Mouse (Mus musculus): ENCODE data around the gene Fus.
"Not testable (repeated sequence)": the region's sequence is repeated elsewhere in the genome, so short reads cannot be mapped to it uniquely, and the experiment has no call there.

Gene Fus

DNA sequence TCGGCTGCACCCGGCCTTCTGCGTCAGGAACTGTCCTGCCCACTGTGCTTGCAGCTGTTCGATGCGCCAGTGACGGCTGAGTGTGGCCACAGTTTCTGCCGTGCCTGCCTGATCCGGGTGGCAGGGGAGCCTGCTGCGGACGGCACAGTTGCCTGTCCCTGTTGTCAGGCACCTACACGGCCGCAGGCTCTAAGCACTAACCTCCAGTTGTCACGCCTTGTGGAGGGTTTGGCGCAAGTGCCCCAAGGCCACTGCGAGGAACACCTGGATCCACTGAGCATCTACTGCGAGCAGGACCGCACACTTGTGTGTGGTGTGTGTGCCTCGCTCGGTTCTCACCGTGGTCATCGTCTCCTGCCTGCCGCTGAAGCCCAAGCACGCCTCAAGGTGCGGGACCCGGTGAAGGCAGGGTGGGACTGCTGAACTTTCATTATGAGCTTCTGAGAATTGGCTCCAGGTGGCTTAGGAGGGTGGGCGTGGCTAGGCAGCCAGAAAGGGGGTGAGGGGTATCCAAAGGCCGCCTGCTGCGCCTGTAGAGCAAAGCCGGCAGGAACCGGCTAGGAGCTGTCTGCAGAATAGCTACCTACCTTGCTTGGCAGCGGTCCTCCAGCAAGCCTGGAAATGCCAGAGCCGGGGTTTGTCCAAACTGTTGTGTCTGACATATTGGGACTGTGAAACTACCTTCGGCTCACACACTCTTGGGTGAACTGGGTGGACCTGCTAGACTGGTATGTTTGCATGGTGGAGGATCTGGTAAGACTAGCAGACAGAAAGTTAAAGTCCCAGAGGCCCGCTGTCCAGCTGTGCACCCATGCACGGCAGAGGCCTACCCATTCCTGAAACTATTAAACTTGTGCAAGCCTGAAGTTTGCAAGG, 37.5 kb downstream of the Fus start:
- no peak for DNase-seq (ENCODE audit: low spot score)

DNA sequence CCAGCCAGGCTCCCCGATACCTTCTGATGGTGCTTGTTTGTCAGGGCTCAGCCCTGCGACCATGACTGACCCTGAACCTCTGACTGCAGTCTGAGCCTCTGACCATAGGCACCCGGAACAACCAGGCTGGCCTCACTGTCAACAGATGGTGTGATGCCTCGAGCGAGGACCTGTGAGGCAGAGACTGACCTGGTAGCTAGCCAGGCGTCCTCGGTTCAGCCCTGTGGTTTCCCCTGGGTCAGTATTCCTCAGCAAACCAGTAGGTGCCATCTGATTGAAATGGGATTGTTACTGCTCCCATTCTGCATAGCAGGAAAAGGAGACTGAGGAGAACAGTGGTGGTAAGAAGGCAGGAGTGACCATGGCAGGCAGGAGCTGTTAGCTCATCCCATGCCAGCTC, 38.9 kb downstream of the Fus start:
- DNase-seq (ENCODE audit: low spot score): no peak

DNA sequence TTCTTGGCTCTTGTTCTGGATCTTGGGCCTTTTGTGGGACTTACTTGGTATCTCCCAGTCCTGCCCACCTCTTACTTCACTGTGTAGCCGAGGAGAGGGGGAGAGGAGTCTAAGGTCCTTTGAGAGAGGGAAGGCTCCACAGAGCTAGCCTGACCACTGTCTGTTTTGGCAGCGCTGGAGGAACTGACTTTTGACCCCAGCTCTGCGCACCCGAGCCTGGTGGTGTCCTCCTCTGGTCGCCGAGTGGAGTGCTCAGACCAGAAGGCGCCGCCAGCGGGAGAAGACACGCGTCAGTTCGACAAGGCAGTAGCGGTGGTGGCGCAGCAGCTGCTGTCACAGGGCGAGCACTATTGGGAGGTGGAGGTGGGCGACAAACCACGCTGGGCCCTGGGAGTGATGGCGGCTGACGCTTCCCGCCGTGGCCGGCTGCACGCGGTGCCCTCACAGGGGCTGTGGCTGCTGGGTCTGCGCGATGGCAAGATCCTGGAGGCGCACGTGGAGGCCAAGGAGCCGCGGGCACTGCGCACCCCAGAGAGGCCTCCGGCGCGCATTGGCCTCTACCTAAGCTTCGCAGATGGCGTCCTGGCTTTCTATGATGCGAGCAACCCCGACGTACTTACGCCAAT, 42.6 kb downstream of the Fus start:
- no peak for DNase-seq (ENCODE audit: low spot score)

DNA sequence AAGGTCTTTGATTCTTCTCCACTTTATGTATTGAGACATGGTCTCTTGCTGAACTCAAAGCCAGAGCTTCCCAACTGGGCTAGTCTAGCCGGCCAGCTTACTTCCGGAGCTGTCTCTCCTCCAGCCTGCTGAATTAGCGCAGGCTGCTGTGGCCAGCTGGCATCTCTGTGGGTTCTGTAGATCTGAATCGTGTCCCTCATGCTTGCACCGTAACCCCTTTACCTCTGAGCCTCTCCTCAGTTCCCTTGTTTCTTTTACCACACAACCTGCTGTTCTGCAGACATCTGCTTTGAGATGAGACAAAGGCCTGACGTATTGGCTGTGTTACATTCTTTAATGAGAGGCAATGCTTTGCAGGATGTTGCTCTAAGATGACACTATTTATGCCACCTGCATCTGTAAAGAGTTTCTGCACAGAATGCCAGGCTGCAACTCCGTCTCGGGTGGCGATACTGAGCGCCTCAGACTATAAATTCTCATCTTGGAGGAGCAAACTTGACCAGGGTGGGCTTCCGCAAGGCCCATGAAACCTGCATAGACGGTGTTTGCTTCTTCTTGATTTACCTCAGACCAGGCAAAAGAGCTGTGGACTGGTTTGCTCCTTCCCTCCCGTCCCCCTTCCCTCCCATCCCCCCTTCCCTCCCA, 45.0 kb downstream of the Fus start:
- DNase-seq (ENCODE audit: low spot score): no peak

DNA sequence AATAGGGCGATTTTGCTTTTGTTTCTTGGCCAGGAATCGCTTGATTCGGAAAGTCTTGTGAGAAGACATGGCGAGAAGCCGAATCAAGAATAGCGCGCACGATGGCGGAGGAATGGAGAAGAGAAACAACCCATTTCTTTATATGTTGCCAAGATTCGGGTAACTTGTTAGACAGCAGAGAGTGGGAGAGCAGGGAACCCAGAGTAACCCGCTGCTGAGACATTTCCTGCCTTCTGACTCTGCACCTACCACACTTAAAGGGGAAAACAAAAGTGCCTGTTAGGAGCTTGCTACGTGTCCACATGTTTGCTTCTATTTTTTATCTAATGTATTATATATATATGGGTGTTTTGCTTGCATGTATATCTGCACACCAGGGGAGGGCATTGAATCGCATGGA, 45.9 kb downstream of the Fus start:
- no peak for DNase-seq (ENCODE audit: low spot score)

DNA sequence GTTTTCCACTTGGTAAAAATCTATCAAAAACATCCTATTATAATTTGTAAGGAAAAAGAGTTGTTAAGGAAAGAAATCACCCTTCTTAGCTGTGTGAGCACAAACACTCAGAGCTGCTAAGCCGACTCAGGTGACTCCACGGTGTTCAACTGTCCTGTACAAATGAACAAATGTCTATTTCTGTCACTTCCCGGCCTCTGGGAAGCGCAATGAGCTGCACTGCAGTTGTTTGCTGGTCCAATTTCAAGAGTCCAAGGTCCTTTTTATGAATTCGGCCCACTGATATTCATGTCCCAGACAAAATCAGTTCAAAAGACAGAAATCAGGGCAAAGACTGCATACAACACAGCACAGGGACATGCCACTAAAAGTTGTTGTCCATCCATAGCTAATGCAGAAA, 48.9 kb downstream of the Fus start:
- not testable (repeated sequence) for DNase-seq (ENCODE audit: low spot score)

DNA sequence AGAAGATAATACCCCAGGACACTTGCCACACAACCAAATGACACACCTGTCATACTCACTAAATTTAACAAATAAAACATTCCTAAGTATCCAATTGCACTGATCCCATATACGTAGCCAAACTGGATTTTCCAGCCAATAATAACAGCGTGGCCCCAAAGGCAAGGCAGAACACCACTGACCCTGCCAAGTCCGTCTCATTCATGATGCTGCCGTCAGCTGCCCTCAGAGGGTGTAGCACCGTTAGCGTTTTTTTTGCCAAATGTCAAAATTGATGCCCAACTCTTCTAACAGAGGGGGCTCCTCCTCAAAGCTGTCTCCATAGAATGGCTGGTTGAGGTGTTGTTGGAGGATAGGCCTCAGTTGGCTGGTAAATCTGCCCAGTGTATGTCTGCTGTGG, 49.4 kb downstream of the Fus start:
- DNase-seq (ENCODE audit: low spot score): no peak

DNA sequence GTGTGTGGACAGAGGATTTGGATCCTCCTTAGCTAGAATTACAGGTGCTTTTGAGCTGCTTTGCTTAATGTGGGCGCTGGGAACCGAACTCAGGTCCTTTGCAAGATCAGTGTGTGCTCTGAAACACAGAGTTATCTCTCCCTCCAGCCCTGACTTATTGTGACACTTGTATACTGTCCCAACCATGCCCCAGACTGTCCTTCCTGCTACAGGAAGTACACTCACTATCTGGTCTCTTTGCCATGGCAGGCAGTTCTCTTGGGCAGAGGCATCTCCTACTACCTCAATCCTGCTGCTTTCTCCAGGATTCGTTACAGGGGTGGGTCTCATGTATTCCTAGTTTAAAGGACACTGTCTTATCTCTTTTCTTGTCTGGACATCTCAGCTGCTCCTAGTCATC, 51.0 kb downstream of the Fus start:
- no peak for DNase-seq (ENCODE audit: low spot score)

DNA sequence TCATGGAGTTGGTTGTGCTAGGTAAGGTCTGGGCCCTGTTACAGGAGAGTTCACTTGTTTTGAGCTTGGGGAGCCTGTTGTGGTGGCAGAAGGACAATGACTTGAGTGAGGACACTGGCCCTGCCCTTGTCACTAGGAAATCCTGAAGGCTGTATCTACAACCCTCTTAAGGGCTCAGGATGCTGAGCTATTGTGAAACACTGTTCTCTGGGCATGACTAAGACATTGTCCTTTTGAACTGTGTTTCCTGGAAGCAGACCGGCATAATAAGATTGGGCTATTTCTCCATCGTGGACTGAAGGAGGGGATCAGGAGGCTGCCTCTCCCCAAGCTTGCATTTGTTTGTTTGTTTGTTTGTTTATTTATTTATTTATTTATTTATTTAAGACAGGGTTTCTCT, 51.9 kb downstream of the Fus start:
- no peak for DNase-seq (ENCODE audit: low spot score)

DNA sequence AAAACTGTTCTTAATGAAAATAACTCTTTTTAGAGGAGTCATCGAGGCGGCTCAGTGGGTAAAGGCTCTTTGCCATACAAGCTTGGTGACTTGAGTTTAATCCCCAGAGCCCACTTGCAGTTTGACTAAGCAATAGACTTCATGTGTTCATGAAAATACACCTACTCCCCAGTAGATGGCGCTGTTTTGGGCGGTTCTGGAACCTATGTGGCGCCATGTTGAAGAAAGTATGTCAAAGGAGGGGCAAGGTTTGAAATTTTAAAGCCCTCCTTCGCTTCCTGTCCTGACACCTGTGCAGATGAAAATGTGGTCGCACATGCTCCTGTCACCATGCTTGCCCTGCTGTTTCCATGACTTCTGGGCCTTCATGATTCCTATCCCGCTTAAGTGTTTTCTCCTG, 55.7 kb downstream of the Fus start:
- no peak for DNase-seq (ENCODE audit: low spot score)

DNA sequence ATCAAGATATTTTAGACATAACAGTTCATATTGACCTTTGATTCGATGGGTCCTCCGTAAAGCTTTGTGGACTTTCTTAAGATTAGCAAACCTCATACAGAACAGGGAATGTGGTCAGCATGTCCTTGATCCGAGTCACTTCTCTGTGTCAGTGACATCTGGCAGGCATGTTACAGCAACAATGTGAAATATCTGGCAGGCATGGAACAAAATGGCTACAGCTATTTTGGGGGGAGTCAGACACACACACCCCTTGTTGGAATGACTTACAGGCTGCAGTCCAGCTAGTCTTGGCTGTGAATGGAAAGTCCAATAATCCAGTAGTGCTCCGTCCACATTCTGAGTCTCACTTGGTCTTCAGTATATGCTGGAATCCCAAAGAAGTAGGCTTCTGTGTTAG, 56.3 kb downstream of the Fus start:
- no peak for DNase-seq (ENCODE audit: low spot score)

DNA sequence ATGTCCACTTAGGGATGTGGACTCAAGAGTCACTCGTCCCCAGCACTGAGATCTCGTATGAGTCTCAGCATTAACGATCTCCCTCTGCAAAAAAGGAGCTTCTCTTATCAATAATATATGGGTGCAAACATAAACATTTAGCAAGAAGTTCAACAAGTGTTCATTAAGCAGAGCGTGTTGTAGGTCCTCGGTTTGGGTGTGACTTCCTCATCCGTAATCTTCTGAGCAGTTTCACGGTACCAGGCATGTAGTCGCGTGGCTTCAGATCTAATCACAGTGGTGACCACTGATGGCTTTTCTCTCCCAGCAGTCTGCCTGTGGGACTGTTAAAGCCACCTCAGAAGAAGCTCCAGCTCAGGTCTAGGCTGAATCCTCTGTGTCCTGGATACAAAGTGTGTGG, 57.1 kb downstream of the Fus start:
- no peak for DNase-seq (ENCODE audit: low spot score)

DNA sequence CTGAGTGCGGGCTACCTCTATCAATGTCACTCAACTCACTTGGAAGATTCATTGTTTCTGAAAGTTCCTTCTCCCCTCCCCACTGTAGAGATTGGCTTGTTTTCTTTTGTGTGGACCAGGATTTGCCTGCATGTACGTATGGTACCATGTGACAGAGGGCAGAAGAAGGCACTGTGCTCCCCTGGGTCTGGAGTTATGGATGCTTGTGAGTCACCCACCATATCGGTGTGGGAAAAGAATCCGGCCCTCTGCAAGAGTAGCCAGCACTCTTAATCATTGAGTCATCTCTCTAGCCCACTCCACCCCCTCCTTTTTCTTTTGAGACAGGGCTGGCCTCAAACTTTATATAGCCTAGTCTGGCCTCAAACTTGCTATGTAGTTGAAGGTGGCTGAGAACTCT, 57.7 kb downstream of the Fus start:
- no peak for DNase-seq (ENCODE audit: low spot score)

DNA sequence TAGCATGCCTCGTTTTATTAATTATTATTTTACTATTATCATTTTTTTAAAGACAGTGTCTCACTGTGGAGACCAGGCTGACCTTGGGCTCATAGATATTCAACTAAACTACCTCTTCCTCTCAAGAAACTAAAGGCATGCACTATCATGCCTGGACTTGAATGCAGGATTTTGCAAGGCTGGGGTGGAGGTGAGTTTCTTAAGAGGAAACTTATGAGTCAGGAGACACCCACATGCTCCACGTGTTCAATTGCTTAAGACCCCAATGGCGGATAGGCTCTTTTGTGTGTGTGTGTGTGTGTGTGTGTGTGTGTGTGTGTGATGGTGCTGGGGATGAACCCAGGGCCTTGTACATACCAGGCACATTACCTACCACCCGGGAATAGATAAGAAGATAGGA, 58.1 kb downstream of the Fus start:
- no peak for DNase-seq (ENCODE audit: low spot score)

DNA sequence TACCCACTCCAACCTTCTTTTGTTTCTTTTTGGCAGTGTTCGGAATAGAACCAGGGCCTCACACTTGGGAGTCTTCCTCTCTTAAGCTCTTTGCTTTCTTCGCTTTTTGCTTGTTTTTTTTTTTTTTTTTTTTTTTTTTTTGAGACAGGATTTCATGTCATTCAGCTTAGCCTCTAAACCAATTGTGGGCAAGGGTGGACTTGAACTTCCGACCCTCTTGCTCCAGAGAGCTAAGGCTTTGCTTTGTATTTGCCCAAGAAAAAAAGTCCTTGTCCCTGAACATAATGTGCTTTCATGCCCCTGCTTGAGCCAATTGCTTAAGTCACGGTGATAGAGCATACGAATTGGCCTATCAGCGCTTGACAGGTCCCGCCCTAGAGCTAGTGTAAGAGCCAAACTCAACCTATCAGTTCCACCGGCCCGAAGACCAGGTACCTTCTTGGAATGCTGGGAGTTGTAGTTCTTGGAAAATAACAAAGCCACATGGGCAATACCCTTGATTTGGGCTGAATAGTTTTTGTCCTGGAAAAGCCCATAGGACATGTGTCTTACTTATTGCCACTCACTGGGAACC, 64.2 kb downstream of the Fus start:
- DNase-seq (ENCODE audit: low spot score): no peak

DNA sequence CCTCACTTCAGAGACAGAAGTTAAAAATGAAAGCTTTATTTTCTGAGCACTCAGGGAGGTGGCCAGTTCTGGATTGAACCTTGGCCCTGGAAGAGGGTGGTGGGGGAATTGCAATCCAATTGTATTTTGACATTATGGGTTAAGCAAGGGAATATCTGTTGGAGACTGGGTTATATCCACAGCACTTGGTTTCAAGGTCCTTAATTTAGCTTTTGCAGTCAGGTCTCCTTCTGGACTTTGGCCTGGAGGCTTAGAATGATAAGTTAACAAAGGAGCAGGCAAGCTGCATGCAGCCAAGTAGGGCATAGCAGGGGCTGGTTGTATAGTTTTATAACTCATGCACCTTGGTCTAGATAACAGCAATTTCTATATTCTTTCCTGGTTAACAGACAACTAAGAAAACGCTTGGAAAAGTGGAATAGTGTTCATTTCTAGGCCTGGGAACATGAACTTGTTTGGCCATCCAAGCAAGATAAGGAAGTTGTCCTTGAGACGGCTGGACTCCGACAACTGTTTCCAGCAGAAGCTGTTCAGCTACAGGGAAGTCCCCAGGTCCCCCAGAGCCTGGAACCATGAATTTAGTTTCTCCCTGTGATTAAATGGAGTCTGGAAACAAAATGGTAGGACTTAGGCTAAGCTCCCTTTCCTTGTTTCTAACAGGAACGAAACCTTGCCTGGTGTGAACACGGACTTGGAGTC, 65.2 kb downstream of the Fus start:
- no peak for DNase-seq (ENCODE audit: low spot score)

DNA sequence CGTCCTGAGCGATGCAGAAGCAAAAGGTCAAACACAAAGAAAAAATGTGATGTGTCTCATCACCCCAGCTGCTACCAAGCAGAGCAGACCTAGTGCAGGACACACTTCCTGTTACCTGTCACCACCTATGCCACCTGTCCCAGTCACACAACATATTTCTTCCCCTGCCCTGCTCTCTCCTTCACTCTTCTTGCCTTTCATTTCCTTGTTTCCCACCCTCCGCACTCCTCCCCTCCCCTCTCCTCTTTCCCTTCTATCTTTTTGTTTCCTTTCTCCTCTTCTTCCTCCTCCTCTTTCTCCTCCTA, 65.7 kb downstream of the Fus start:
- DNase-seq (ENCODE audit: low spot score): no peak

DNA sequence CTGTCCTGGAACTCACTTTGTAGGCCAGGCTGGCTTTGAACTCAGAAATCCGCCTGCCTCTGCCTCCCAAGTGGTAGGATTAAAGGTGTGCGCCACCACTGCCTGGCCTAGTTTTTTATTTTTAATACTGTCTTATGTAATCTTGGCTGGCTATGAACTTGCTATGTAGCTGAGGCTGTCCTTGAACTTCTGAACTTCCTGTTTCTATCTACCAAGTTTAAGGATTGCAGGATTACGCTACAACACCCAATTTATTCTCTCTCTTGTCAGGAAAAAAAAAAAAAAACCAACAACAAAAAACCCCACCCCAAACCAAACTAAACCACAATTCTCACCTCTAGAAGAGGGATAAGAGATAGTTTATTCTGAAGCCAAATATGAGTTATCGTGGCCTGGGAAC, 66.4 kb downstream of the Fus start:
- DNase-seq (ENCODE audit: low spot score): no peak
